Mouse (Mus musculus) embryonic facial prominence, embryonic 14.5 days (tissue): ENCODE measurements at regions not wholly inside any gene's neighbourhood (a gene's known extent, or its start where the extent isn't known, plus 50 kb on each side); places are given as distances from the start of the nearest gene placed in this dataset.
"Not testable (repeated sequence)": the region's sequence is repeated elsewhere in the genome, so short reads cannot be mapped to it uniquely, and the experiment has no call there.

Experiments
- ATAC-seq: fragments of 200-750 bp; cut with Nextera tagmentation; 2 replicates; pipeline ENCODE4 v1.8.0; 2017; ENCODE audit warnings: low read depth, moderate number of reproducible peaks, moderate TSS enrichment
- DNase-seq: peaks from one replicate; pipeline ENCODE4 v3.0.0-alpha.2; 2015; ENCODE audit warnings: low spot score
- H3K27ac ChIP-seq: fragments of 300-500 bp; sonication (generic); replicated peaks from 2 replicates; pipeline ENCODE4 v1.5.1; 2014; ENCODE audit warnings: low read depth, mild to moderate bottlenecking, low read length, moderate library complexity
- H3K27me3 ChIP-seq: fragments of 300-500 bp; sonication (generic); replicated peaks from 2 replicates; pipeline ENCODE4 v1.6.1; 2014; ENCODE audit warnings: low read length; ENCODE audit not compliant: control insufficient read depth, insufficient read depth
- H3K36me3 ChIP-seq: fragments of 300-500 bp; sonication (generic); 2 replicates; pipeline ENCODE4 v1.6.1; 2014; ENCODE audit warnings: low read length, mixed read lengths; ENCODE audit not compliant: control insufficient read depth, insufficient read depth
- H3K4me1 ChIP-seq: fragments of 300-500 bp; sonication (generic); 2 replicates; pipeline ENCODE4 v1.6.1; 2014; ENCODE audit warnings: antibody characterized with exemption, low read length; ENCODE audit not compliant: control insufficient read depth, insufficient read depth
- H3K4me2 ChIP-seq: fragments of 300-500 bp; sonication (generic); 2 replicates; pipeline ENCODE4 v1.6.1; 2014; ENCODE audit warnings: low read depth, mild to moderate bottlenecking, low read length, moderate library complexity, mixed read lengths
- H3K4me3 ChIP-seq: fragments of 300-500 bp; sonication (generic); 2 replicates; pipeline ENCODE4 v1.5.1; 2014; ENCODE audit warnings: low read depth, mild to moderate bottlenecking, low read length
- H3K9ac ChIP-seq: fragments of 300-500 bp; sonication (generic); 2 replicates; pipeline ENCODE4 v1.6.1; 2014; ENCODE audit warnings: low read depth, mild to moderate bottlenecking, low read length, moderate library complexity, mixed read lengths
- H3K9me3 ChIP-seq: fragments of 300-500 bp; sonication (generic); 2 replicates; pipeline ENCODE4 v1.6.1; 2016; ENCODE audit warnings: low read length; ENCODE audit not compliant: control insufficient read depth
- WGBS: fragments of 180-500 bp; shearing (Covaris S2); extraction: QIAGEN DNeasy Blood & Tissue Kit; methylation state at CpG from one replicate; pipeline ENCODE4 v1.1.7; 2014; 5-methylcytosine and 5-hydroxymethylcytosine counted together

DNA sequence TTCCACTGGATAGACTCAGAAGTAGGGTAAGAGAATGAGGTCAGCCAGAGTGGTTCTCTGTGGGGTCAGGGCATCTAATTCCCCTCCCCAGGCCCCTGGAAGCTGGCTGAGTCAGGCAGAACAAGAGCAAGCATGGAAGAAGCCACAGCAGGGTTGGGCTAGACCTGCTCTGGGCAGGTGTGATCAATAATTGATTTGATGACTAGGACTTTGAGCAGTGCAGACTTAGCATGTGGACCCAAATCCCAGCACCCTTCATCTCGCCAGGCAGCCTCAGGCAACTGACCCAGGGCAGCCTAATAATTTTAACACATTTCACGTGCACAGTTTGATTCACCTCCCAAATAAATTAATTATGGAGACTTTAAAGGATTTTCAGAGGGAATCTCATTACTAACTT lies 67.2 kb downstream of the Qdpr start:
- 67% methylated on average over 2 of the region's 2 CpGs for WGBS
- no peak for DNase-seq
- Histone ChIP-seq H3K27me3 (no peaks in the 10 kb centered on the region), H3K9ac (no peak overlapping the region), H3K27ac (no peak overlapping the region), H3K4me1 (no peaks in the 10 kb centered on the region), H3K4me2 (no peak overlapping the region), H3K4me3 (no peak overlapping the region), H3K36me3 (no peaks in the 10 kb centered on the region), H3K9me3 (no peaks in the 10 kb centered on the region)
- no peak for ATAC-seq

DNA sequence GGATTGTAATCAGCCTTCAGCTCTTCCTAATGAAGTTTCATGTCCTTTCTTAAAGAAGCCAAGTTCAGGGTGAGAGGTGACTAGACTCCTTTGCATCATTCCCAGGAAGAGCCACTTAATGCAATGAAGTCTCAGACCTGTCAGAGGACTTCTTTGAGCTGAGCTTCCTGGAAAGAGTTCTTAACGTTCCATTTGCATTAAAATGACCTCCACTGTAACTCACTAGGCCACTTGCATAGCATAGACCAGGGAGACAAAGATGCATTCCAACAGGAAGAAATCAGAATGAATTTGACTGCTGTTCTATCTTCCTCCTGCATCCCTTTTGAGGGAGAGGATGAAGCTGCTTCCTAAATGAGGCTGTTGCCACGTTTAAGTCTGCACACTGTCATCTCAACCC lies 71.5 kb downstream of the Qdpr start:
- Histone ChIP-seq H3K27ac (no peak overlapping the region), H3K9me3 (no peaks in the 10 kb centered on the region), H3K4me2 (no peak overlapping the region), H3K4me3 (no peak overlapping the region), H3K4me1 (no peaks in the 10 kb centered on the region), H3K9ac (no peak overlapping the region), H3K36me3 (no peaks in the 10 kb centered on the region), H3K27me3 (no peaks in the 10 kb centered on the region)
- 10% methylated on average over 2 of the region's 2 CpGs for WGBS
- DNase-seq, result no peak
- no peak for ATAC-seq

DNA sequence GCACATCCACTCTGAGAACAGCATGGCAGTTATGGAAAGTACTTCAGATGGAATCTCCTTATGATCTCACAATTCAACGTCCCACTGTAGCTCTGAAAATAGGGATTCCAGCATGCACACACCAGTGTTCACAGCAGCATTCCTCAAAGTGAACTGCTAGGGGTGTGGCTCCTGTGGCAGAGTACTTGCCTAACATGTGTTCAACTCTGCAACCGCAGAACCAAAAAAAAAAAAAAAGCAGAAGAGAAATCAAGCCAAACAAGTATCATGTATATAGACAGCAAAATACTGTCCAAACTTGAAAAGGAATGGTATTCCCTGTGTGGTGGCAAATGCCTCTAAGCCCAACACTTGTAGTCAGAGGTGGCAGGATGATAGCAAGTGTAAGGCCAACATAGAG lies 77.0 kb downstream of the Qdpr start:
- DNase-seq (peak; percentile 8), ATAC-seq (no peak)
- no peaks in the 10 kb centered on the region for H3K36me3 ChIP-seq
- no peak overlapping the region for H3K4me2 ChIP-seq
- no peaks in the 10 kb centered on the region for H3K9me3 ChIP-seq
- no peak overlapping the region for H3K27ac ChIP-seq
- WGBS, result 57% methylated on average over 2 of the region's 2 CpGs
- no peak overlapping the region for H3K9ac ChIP-seq
- no peak overlapping the region for H3K4me3 ChIP-seq
- H3K4me1 ChIP-seq, result no peaks in the 10 kb centered on the region
- H3K27me3 ChIP-seq, result no peaks in the 10 kb centered on the region

DNA sequence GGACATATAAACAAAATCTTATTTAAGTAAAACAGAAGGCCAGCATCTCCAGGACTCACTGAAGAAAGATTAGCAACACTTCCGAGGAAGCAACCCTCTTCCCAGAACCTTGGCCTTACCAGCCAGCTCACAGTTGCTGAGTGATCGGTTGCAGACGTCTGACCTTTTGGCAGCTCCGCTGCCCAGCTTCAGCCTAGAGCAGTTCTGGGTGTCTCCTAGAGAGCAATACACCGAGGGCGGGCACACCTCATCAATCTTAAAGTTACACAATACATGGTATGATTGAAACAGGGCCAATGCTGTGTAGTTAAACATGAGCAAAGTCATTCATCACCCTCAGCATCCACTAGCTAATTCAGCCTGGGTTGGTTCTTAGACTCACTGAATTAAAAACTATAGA lies 81.6 kb downstream of the Qdpr start:
- Histone ChIP-seq H3K36me3 (no peaks in the 10 kb centered on the region), H3K9me3 (no peaks in the 10 kb centered on the region), H3K27ac (no peak overlapping the region), H3K4me2 (no peak overlapping the region), H3K4me3 (no peak overlapping the region), H3K27me3 (no peaks in the 10 kb centered on the region), H3K9ac (no peak overlapping the region), H3K4me1 (no peaks in the 10 kb centered on the region)
- ATAC-seq (no peak), DNase-seq (no peak)
- WGBS, result 66% methylated on average over 6 of the region's 6 CpGs

DNA sequence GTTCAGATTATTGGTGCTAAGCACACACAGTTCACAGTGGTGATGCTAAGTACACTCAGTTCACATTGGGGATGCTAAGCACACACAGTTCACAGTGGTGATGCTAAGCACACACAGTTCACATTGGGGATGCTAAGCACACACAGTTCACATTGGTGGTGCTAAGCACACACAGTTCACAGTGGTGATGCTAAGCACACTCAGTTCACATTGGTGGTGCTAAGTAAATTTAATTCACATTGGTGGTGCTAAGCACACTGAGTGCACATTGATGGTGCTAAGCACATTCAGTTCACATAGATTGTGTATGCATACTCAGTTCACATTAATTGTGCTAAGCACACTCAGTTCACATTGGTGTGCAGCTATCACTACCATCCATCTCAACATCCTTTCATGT lies 89.8 kb downstream of the Qdpr start:
- H3K4me1 ChIP-seq, result no peaks in the 10 kb centered on the region
- H3K9me3 ChIP-seq, result no peaks in the 10 kb centered on the region
- no peak overlapping the region for H3K27ac ChIP-seq

DNA sequence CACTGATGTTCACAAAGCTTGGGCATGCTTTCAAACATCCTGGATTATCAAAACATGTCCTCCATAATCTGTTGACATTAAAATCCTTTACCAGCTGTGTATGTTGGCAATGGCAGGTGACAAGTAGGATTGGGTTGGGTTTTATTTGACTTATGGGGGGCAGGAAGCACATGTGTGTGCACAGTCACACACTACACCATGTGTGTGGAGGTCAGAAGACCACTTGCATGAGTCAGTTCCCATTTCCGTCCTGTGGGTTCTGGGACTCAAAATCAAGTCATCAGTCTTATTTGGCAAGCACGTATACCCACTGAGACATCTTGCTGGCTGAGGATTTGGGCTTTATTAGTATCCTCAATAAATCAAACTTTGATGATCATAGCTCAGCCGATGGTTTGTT lies 109.6 kb downstream of the Qdpr start:
- Histone ChIP-seq H3K9ac (no peak overlapping the region), H3K4me2 (no peak overlapping the region), H3K27ac (no peak overlapping the region), H3K9me3 (no peaks in the 10 kb centered on the region), H3K36me3 (no peaks in the 10 kb centered on the region), H3K4me3 (no peak overlapping the region), H3K4me1 (no peaks in the 10 kb centered on the region), H3K27me3 (no peaks in the 10 kb centered on the region)
- ATAC-seq, result no peak
- WGBS, result 88% methylated on average over 3 of the region's 3 CpGs
- DNase-seq, result no peak

More for the DNA sequence above, 89.8 kb downstream of the Qdpr start:
- ATAC-seq (no peak), DNase-seq (no peak)
- no peaks in the 10 kb centered on the region for H3K27me3 ChIP-seq
- no peak overlapping the region for H3K4me3 ChIP-seq
- H3K9ac ChIP-seq, result no peak overlapping the region
- H3K4me2 ChIP-seq, result no peak overlapping the region
- no peaks in the 10 kb centered on the region for H3K36me3 ChIP-seq

DNA sequence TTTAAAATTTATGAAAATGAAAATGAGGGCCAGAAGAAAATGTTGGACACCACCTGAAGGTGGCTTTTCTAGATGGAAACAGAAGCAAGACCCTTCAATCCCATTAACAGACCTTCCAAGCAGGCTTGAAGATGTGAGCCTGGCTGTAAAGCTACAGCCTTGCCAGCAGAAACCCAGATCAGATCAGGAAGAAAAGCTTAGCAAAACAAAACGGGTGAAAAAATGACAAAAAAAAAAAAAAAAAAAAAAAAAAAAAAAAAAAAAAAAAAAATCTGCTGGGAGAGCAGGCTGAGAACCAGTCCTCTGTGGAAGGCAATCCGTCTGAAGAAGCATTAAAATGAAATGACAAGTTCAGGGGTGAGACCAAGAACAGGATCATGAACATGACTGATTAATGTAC lies 113.2 kb downstream of the Qdpr start:
- H3K27me3 ChIP-seq, result no peaks in the 10 kb centered on the region
- H3K27ac ChIP-seq, result no peak overlapping the region
- no peaks in the 10 kb centered on the region for H3K9me3 ChIP-seq
- H3K4me2 ChIP-seq, result no peak overlapping the region
- no peaks in the 10 kb centered on the region for H3K4me1 ChIP-seq
- WGBS, result 42% methylated on average over 2 of the region's 2 CpGs
- no peak for DNase-seq
- no peaks in the 10 kb centered on the region for H3K36me3 ChIP-seq
- no peak overlapping the region for H3K9ac ChIP-seq
- H3K4me3 ChIP-seq, result no peak overlapping the region
- ATAC-seq, result no peak

DNA sequence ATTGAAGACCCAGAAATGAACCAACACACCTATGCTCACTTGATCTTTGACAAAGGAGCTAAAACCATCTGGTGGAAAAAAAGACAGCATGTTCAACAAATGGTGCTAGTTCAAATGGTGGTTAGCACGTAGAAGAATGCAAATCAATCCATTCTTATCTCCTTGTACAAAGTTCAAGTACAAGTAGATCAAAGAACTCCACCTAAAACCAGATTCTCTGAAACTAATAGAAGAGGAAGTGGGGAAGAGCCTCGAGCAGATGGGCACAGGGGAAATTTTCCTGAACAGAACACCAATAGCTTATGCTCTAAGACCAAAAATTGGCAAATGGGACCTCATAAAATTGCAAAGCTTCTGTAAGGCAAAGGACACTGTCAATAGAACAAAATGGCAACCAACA lies 125.6 kb downstream of the Qdpr start:
- not testable (repeated sequence) for H3K4me3 ChIP-seq, H3K9me3 ChIP-seq, ATAC-seq, H3K9ac ChIP-seq, H3K4me2 ChIP-seq, H3K27me3 ChIP-seq, H3K36me3 ChIP-seq, H3K4me1 ChIP-seq, H3K27ac ChIP-seq, DNase-seq
- WGBS, result 61% methylated on average over 2 of the region's 2 CpGs

DNA sequence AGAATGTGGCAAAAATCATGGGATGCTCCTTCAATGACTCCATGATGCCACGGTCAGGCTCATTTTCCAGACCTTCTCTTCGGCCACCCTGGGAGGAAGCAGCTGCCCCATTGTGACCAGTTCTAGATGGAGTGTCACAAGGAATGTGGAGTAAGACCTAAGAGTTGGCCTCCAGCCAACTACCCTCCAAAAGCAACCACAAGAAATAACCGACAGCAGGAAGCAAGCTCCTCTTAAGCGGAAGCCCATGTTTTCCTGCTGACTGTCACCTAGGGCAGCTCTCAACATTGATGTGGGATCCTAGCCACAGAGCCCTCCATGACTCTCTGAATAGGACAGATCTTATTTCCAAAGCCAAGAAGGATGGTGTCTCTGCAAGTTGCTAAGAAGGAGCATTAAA lies 126.5 kb downstream of the Qdpr start:
- Histone ChIP-seq H3K27ac (no peak overlapping the region), H3K4me1 (no peaks in the 10 kb centered on the region), H3K36me3 (no peaks in the 10 kb centered on the region), H3K4me3 (no peak overlapping the region), H3K27me3 (no peaks in the 10 kb centered on the region), H3K9me3 (no peaks in the 10 kb centered on the region), H3K9ac (no peak overlapping the region), H3K4me2 (no peak overlapping the region)
- whole genome bisulfite sequencing, result 82% methylated on average over 4 of the region's 4 CpGs
- ATAC-seq (no peak), DNase-seq (peak; percentile 14)
